Mouse (Mus musculus) B cell, adult 2 months (primary cell): ENCODE results near the gene Zbtb8a.

Source experiments
- DNase-seq, 2 experiments: peaks; one replicate each; pipeline ENCODE4 v3.0.0; 2022

Gene Zbtb8a

DNA sequence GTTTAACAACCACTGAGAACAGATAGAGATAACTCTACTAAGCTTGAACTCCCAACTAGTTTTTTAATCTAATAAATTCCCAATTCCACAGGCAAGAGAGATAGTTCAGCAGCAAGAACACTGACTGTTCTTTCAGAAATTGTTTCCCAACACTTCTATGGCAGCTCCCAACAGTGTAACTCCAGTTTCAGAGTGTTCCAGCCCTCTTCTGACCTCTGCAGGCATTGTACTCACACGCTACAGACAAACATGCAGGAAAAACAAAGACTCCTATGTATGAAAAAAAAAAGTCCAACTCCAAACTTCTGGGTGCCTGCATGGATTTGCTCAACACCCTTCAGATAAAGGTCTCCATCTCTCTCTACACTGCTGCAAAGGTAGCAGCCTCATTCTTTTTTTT, 45.1 kb downstream of the Zbtb8a start:
- no peak for DNase-seq

DNA sequence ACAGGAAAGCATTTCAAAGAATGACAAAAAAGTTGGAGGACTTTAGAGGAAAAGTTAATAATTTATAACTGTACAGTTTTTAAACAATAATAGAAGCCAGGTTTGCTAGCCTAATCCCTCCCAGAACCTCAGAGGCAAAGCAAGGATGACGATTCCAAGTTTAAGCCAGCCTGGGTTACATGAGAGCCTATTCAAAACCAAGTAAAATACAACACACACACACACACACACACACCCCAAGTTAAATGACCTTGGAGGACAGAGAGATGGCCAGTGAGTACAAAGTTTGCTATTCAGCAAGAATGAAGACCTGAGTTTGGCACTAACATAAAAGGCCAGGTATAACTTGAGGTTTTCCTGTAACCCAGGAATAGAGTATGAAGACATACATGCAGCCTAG, 51.7 kb downstream of the Zbtb8a start:
- DNase-seq, result no peak

DNA sequence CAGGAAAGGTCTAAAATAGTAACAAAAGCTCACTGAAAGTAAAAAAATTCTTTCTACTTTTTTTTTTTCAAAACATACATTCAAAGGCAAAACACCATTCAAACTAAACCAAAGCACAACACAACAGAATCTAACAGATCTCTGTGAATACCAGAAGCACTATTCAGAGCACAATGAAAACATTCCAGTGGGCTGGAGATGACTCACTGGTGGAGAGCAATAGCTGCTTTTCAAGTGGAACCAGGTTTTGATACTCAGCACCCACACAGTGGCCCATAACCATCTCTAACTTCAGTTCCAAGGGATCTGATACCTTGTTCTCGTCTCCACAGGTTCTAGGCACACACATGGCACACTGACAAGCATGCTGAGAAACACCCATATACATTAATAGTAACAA, 53.2 kb downstream of the Zbtb8a start:
- DNase-seq, result no peak

DNA sequence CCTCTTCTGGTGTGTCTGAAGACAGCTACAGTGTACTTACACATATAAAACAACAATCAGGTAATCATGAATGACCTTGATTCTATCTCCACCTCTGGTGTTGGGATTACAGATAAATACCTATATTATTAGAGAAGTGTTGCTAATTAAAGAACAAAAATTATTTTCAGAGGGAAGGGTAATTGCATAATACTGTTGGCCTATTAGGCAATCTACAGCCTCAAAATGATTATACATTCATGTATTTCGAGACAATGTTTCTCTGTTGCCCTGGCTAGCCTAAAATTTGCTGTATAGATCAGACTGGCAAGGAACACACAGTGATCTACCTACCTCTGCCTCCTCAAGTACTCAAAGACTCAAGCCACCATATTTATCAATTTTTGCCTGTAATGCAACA, 54.4 kb downstream of the Zbtb8a start:
- no peak for DNase-seq

DNA sequence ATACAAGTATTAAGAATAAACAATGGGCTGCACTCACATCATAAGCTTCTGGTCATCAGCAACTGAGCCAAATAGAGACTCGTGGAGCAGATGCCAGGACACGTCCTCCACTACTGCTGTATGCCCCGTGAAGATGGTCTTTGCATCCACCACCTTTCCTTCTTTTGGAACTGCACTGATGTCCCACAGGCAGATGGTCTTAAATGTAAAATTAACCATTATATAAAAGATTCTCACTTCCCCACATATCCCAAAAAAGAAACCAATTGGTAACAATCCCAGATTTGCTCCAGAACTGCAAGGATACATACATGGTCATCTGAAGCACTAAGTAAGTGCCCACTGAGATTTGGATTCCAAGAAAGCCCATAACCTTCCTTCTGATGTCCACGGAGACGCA, 55.9 kb downstream of the Zbtb8a start:
- no peak for DNase-seq

DNA sequence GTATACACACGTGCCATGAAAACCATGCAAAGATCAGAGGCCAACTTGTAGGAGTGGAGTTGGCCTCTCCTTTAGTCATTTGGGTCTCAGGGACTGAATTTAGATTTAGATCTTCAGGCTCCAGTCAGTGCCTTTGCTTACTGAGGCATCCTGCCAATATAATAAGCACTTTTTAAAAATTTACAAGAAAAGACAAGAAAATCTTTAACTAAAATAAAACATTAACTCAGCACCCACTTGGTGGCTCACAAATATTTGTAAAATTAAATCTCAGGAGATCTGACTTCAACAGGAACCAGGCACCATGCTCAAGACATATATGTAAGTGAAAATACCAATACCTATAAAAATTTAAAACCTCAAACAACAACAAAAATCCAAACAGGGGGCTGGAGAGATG, 57.0 kb downstream of the Zbtb8a start:
- no peak for DNase-seq

DNA sequence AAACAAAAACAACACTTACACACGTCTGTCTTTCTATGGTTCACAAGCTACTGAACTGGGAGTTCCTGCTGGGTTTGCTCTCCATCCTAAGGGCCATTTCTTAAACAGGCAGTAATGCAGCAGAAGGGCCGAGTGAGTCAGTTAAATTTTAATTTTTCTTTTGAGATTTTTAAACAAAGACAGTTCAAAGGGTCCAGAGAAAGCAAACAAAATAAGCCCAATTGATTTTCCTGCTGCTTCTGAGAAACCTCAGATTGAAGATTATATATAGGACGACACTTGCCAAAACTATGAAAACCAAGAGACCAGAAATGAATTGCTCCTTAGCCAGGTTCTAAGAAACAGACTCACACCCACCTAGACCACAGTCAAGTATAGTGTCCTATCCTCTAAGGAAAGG, 64.0 kb downstream of the Zbtb8a start:
- DNase-seq, result no peak

DNA sequence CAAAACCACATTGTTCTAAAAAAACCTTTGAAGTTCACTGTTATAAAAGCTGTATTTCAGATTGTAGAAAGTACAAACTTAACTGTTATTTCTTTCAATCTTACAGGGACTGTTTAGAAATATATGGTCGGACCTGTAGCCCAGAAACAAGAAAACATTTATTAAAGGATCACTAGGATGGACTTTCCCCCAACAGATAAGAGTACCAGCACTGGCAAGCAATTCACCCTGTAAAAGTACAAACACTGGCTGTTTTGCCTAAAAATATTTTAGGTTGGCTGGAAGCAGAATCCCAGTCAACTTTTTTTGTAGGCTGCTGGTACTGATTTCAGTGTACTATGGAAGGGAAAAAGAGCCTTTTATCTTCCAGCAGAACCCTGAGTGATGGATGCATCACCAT, 70.0 kb downstream of the Zbtb8a start:
- DNase-seq, result no peak

DNA sequence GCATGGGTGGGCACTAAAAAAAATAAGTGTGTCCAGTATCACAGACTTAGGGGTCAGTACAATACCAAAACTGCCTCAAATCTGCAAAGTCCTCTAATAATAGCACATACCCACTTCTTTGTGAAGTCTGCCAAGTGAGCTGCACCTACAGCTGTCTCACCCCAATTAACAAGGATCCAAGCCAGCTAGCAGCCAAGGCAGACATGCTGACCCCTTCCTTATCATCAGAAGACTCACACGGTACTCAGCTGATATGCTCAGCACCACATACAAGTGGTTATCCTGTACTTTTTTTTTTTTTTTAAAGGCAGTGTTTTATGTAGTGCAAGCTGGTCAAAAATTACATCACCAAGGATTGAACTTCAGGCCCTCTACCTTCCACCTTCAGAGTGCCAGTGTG, 73.6 kb downstream of the Zbtb8a start:
- DNase-seq, result no peak

DNA sequence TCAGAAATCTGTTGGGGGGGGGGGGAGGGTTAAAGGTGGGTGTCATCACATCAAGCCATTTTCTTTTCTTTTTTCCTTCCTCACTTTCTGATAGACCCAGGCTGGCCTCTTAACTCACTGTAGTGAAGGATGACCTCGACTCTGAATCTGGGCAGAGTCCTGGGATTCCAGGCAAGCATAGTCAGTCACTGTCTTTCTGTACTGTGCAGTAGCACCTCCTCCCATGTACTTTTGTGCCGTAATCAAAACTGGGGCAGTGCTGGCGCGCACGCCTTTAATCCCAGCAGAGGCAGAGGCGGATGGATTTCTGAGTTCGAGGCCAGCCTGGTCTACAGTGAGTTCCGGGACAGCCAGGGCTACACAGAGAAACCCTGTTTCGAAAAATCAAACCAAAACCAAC, 74.1 kb downstream of the Zbtb8a start:
- DNase-seq, result no peak
